Mouse (Mus musculus): ENCODE measurements around the gene Krtap19-9b. TPM values are rescaled to one million over a fixed set of nuclear protein-coding genes. Genes with fewer than 3 reads are reported as not detected.

The Krtap19-9b gene
- total RNA-seq (2023), result not detected in 2 replicates

GRCm38 (mm10) chr16:88932165-88932564 lies at the start of gene Krtap19-9b:
TSS of gene Krtap19-9b (minus strand) at chr16:88932265.

DNA sequence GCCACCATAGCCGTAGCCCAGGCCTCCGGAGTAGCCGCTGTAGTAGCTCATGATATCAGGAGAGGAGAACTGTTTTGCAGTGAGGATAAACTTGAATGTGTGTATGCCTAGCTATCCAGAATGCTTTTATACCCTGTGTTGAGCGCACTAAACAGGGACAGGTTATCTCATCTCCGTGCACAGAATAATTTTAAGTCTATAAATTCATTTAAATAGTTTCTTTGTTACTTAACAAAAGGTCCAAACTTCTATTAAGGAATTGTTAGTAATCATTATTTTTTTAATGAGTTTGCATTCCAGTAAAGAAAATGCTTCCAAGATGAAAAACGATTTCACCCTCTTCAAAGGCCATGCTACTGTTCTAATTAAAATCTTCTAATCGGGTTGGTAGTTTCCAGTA lies 30.7 kb upstream of the Krtap19-9b start, which contains the start of gene Krtap16-3:
Gene Krtap16-3 (minus strand): TSS at position 101 of the 400 bp plus-strand sequence.

GRCm38 (mm10) chr16:88896357-88896756 lies 35.7 kb downstream of the Krtap19-9b start, which contains the start of gene Krtap19-5:
TSS of gene Krtap19-5 (minus strand) at chr16:88896457.

GRCm38 (mm10) chr16:88884989-88885388 lies 47.1 kb downstream of the Krtap19-9b start, which contains the start of gene Krtap19-4:
TSS of gene Krtap19-4 (minus strand) at chr16:88885089.

Other genes starting within 250 kb of the Krtap19-9b start
- not detected in 2 replicates for gene 2310061N02Rik, start 224.3 kb downstream of the Krtap19-9b start, total RNA-seq (2023)
- gene Krtap13-1, start 203.4 kb downstream of the Krtap19-9b start, total RNA-seq (2023), result not detected in 2 replicates
- gene Krtap13, start 180.6 kb downstream of the Krtap19-9b start, total RNA-seq (2023), result not detected in 2 replicates
- gene 2310034C09Rik, start 173.4 kb downstream of the Krtap19-9b start, total RNA-seq (2023), result not detected in 2 replicates
- gene 2310057N15Rik, start 158.1 kb downstream of the Krtap19-9b start, total RNA-seq (2023), result not detected in 2 replicates
- not detected in 2 replicates for gene Gm5965, start 154.4 kb downstream of the Krtap19-9b start, total RNA-seq (2023)
- gene Gm20741, start 120.0 kb downstream of the Krtap19-9b start, total RNA-seq (2023), result not detected in 2 replicates
- not detected in 2 replicates for gene Krtap15, start 112.0 kb downstream of the Krtap19-9b start, total RNA-seq (2023)
- not detected in 2 replicates for gene Krtap14, start 106.1 kb downstream of the Krtap19-9b start, total RNA-seq (2023)
- not detected in 2 replicates for gene Krtap19-1, start 62.9 kb downstream of the Krtap19-9b start, total RNA-seq (2023)
- gene Krtap19-2, start 58.0 kb downstream of the Krtap19-9b start, total RNA-seq (2023), result not detected in 2 replicates
- not detected in 2 replicates for gene Krtap19-3, start 54.2 kb downstream of the Krtap19-9b start, total RNA-seq (2023)
- gene Krtap19-4, start 47.2 kb downstream of the Krtap19-9b start, total RNA-seq (2023), result not detected in 2 replicates
- gene Krtap19-5, start 35.8 kb downstream of the Krtap19-9b start, total RNA-seq (2023), result not detected in 2 replicates
- gene Krtap16-3, start 30.6 kb upstream of the Krtap19-9b start, total RNA-seq (2023), result not detected in 2 replicates
- gene Krtap22-2, start 78.5 kb upstream of the Krtap19-9b start, total RNA-seq (2023), result not detected in 2 replicates
- gene Gm10229, start 83.0 kb upstream of the Krtap19-9b start, total RNA-seq (2023), result not detected in 2 replicates
- gene Krtap6-1, start 99.4 kb upstream of the Krtap19-9b start, total RNA-seq (2023), result not detected in 2 replicates
- gene Gm10228, start 109.2 kb upstream of the Krtap19-9b start, total RNA-seq (2023), result not detected in 2 replicates
- gene Krtap6-5, start 115.6 kb upstream of the Krtap19-9b start, total RNA-seq (2023), result not detected in 2 replicates
- gene 1110025L11Rik, start 131.7 kb upstream of the Krtap19-9b start, total RNA-seq (2023), result not detected in 2 replicates
- gene Krtap6-3, start 151.8 kb upstream of the Krtap19-9b start, total RNA-seq (2023), result not detected in 2 replicates
- not detected in 2 replicates for gene Gm6358, start 208.6 kb upstream of the Krtap19-9b start, total RNA-seq (2023)
- not detected in 2 replicates for gene Gm10061, start 218.8 kb upstream of the Krtap19-9b start, total RNA-seq (2023)
- not detected in 2 replicates for gene Gm9789, start 225.7 kb upstream of the Krtap19-9b start, total RNA-seq (2023)
- gene Gm7735, start 237.2 kb upstream of the Krtap19-9b start, total RNA-seq (2023), result not detected in 2 replicates
- gene 1110057P08Rik, start 242.5 kb upstream of the Krtap19-9b start, total RNA-seq (2023), result not detected in 2 replicates

Measured in neutrophil, adult 65 days (primary cell).